Mouse (Mus musculus): ENCODE measurements around the gene Cer1.

GRCm38 (mm10) chr4:82934308-82934707, 49.4 kb upstream of the Cer1 start:
- TF ChIP-seq EP300 (IDR thresholded peaks at IDR 0.05) (no peak), CTCF (IDR thresholded peaks at IDR 0.05) (peak; percentile 76)

Data from lung, postnatal 0 days (tissue).